10 mouse cellular contexts compared by ENCODE assay signal in the genomic region with DNA sequence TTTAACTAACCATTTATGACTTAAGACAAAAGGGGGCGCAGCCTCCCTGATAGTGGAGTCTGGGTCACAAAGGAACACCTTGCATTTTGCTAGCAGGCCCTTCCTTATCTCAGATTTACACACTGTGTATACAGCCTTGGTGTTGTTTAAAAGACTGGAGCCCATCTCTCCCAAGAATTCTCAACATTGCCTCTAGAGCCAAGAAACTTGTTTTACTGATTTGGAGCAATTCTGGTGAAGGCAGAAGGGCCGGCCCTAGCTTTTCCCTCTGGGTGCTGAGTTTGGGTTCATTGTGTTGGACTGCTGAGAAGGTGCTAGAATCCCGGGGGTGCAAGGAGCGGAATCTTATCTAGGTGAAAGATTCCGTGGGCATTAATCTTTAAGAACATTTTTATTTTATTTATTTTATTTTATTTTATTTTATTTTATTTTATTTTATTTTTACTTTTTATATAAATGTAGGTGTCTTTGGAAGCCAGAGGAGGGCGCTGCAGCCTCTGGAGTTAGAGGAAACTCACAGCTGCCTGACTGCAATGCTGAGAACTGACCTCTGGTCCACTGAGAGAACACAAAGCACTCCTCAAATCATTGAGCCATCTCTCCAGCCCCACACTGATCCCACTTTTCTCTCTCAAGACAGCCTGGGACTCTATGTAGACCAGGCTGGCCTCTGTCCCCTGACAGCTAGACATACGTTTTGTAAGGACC. TPM values are rescaled to one million over a fixed set of nuclear protein-coding genes. Genes with fewer than 3 reads are reported as not detected.
DNase-seq lines count a peak whose midpoint lies in the region; ATAC-seq lines count a peak whose summit lies in the region.
"Had no signal": no experiment of that assay in that cellular context is flagged by ENCODE, and none has a peak within 500 bp of the region (broad histone marks: within the 10 kb centered on the region; RNA-seq: fewer than 3 reads in every experiment).

No protein-coding gene starts in this region.

- H3K9ac ChIP-seq in heart, embryonic 13.5 days: no peak overlapping the region
- no peak overlapping the region for H3K9ac ChIP-seq in lung, embryonic 15.5 days
- H3K9ac ChIP-seq in hindbrain, embryonic 13.5 days: no peak overlapping the region
- H3K9ac ChIP-seq: midbrain, embryonic 15.5 days had no signal

- H3K9me3 ChIP-seq in heart, embryonic 13.5 days: no peaks in the 10 kb centered on the region
- no peaks in the 10 kb centered on the region for H3K9me3 ChIP-seq in lung, embryonic 15.5 days
- no peaks in the 10 kb centered on the region for H3K9me3 ChIP-seq in hindbrain, embryonic 13.5 days
- H3K9me3 ChIP-seq: midbrain, embryonic 15.5 days had no signal

- H3K4me1 ChIP-seq in heart, embryonic 13.5 days: peaks cover 56% of the 10 kb centered on the region
- peaks cover 52% of the 10 kb centered on the region for H3K4me1 ChIP-seq in lung, embryonic 15.5 days
- H3K4me1 ChIP-seq in hindbrain, embryonic 13.5 days (replicated peaks): peaks cover 12% of the 10 kb centered on the region

- H3K27ac ChIP-seq in heart, embryonic 13.5 days (replicated peaks): peak overlapping the region; percentile 44
- peak overlapping the region; percentile 82 for H3K27ac ChIP-seq in lung, embryonic 15.5 days
- H3K27ac ChIP-seq in hindbrain, embryonic 13.5 days: no peak overlapping the region
- H3K27ac ChIP-seq: midbrain, embryonic 15.5 days had no signal

- no peak overlapping the region for H3K4me3 ChIP-seq in heart, embryonic 13.5 days
- H3K4me3 ChIP-seq in lung, embryonic 15.5 days: no peak overlapping the region
- H3K4me3 ChIP-seq in hindbrain, embryonic 13.5 days: no peak overlapping the region
- H3K4me3 ChIP-seq: midbrain, embryonic 15.5 days had no signal

- 68% methylated on average over 7 of the region's 7 CpGs for WGBS in heart, embryonic 13.5 days
- WGBS in lung, embryonic 15.5 days: 42% methylated on average over 7 of the region's 7 CpGs
- 88% methylated on average over 7 of the region's 7 CpGs for WGBS in hindbrain, embryonic 13.5 days

- H3K27me3 ChIP-seq in heart, embryonic 13.5 days (replicated peaks): no peaks in the 10 kb centered on the region
- H3K27me3 ChIP-seq in lung, embryonic 15.5 days: no peaks in the 10 kb centered on the region
- H3K27me3 ChIP-seq in hindbrain, embryonic 13.5 days: no peaks in the 10 kb centered on the region
- H3K27me3 ChIP-seq: midbrain, embryonic 15.5 days had no signal

- DNase-seq in heart, adult 8-10 months (ENCODE audit: low spot score): no peak
- DNase-seq in lung, postnatal 14 days: no peak
- DNase-seq in ZHBTc4 (ENCODE audit: low read depth, low spot score): peak; percentile 74
- no peak for DNase-seq in thymus, postnatal 36 days
- DNase-seq: cerebellum, postnatal 36 days had no signal

- H3K36me3 ChIP-seq in heart, embryonic 13.5 days: no peaks in the 10 kb centered on the region
- H3K36me3 ChIP-seq in lung, embryonic 15.5 days: no peaks in the 10 kb centered on the region
- H3K36me3 ChIP-seq in hindbrain, embryonic 13.5 days: no peaks in the 10 kb centered on the region
- H3K36me3 ChIP-seq: midbrain, embryonic 15.5 days had no signal

- no peak overlapping the region for H3K4me2 ChIP-seq in heart, embryonic 13.5 days
- no peak overlapping the region for H3K4me2 ChIP-seq in lung, embryonic 15.5 days
- no peak overlapping the region for H3K4me2 ChIP-seq in hindbrain, embryonic 13.5 days
- H3K4me2 ChIP-seq: midbrain, embryonic 15.5 days had no signal

- no peak for ATAC-seq in heart, embryonic 13.5 days (ENCODE audit: extremely low read depth, insufficient number of reproducible peaks, low FRiP score, low TSS enrichment)
- ATAC-seq in lung, embryonic 15.5 days (ENCODE audit: borderline replicate concordance, extremely low read depth, low FRiP score, low TSS enrichment): peak; percentile 35; the same call in 1 of the 2 replicates
- peak; percentile 51; the same call in 1 of the 2 replicates for ATAC-seq in megakaryocyte-erythroid progenitor cell, adult 5-6 weeks (replicated peaks; ENCODE audit: low FRiP score, low TSS enrichment, poor library complexity, severe bottlenecking)
- no peak for ATAC-seq in hindbrain, embryonic 13.5 days (ENCODE audit: low FRiP score)
- ATAC-seq: midbrain, embryonic 15.5 days had no signal

RNA-seq across cellular contexts. Expression of a gene that starts 26.3 kb away (rescaled TPM):
- polyA plus RNA-seq in heart, embryonic 13.5 days (2015; fragmentation: Nextera tagmentation; extraction: Ambion mirVana): 4.5 and 5.2 TPM in 2 replicates
- 1 to 10 TPM; 2.4 to 3.0 (median 2.7) TPM for total RNA-seq in heart, adult 8-10 months (2022)
- 20.2 and 21.1 TPM in 2 replicates for polyA plus RNA-seq in lung, embryonic 15.5 days (2015; fragmentation: Nextera tagmentation; extraction: Ambion mirVana)
- not detected in 2 replicates for total RNA-seq in megakaryocyte-erythroid progenitor cell, adult 5-6 weeks (2014; fragmentation: Nextera tagmentation)
- not detected in 2 replicates for total RNA-seq in megakaryocyte-erythroid progenitor cell, adult 5-6 weeks (2017)
- 3.2 and 3.6 TPM in 2 replicates for polyA plus RNA-seq in hindbrain, embryonic 13.5 days (2015; fragmentation: Nextera tagmentation; extraction: Ambion mirVana)

Comparison
In these comparisons a context has a peak if more than half of its experiments do, and no peak if none do; other contexts are left out.
1. ATAC-seq: peak in lung, embryonic 15.5 days (single experiment) and megakaryocyte-erythroid progenitor cell, adult 5-6 weeks (single experiment); none in heart, embryonic 13.5 days (single experiment) and hindbrain, embryonic 13.5 days (single experiment).